Mouse (Mus musculus) spleen, adult 2 months (tissue): ENCODE measurements around the gene Stox2. TPM values are rescaled to one million over a fixed set of nuclear protein-coding genes. Genes with fewer than 3 reads are reported as not detected.

ENCODE experiments used
- DNase-seq, 2 experiments: peaks; one replicate each; pipeline versions ENCODE4 v3.0.0 to v3.0.0-alpha.2; 2012 to 2021; ENCODE audit warnings: low spot score in 2 of 2, low read depth in 1 of 2
- H3K27ac ChIP-seq: fragments of 200-500 bp; 2 replicates; pipeline ENCODE4 v1.5.1; 2012; ENCODE audit warnings: low read length, inconsistent platforms; ENCODE audit not compliant: insufficient read depth
- H3K27me3 ChIP-seq: fragments of 200-500 bp; 2 replicates; pipeline ENCODE4 v1.6.1; 2012; ENCODE audit warnings: mild to moderate bottlenecking, moderate library complexity, low read length, inconsistent platforms; ENCODE audit not compliant: control insufficient read depth, insufficient read depth
- H3K36me3 ChIP-seq: fragments of 200-500 bp; 2 replicates; pipeline ENCODE4 v1.6.1; 2012; ENCODE audit warnings: mild to moderate bottlenecking, low read length, inconsistent platforms; ENCODE audit not compliant: control insufficient read depth, insufficient read depth
- H3K4me1 ChIP-seq: fragments of 200-500 bp; 2 replicates; pipeline ENCODE4 v1.6.1; 2011; ENCODE audit warnings: inconsistent platforms; ENCODE audit not compliant: control insufficient read depth, insufficient read depth, insufficient read length
- H3K4me3 ChIP-seq: fragments of 200-500 bp; 2 replicates; pipeline ENCODE4 v1.5.1; 2011; ENCODE audit warnings: mild to moderate bottlenecking, inconsistent platforms; ENCODE audit not compliant: insufficient read depth, insufficient read length; ENCODE audit errors: extremely low read depth
- CTCF ChIP-seq: fragments of 200-500 bp; IDR thresholded peaks from 2 replicates; pipeline ENCODE4 v1.5.1; 2011; ENCODE audit warnings: mild to moderate bottlenecking, inconsistent platforms; ENCODE audit not compliant: insufficient read depth, insufficient read length, insufficient replicate concordance; ENCODE audit errors: extremely low read depth
- POLR2A ChIP-seq: fragments of 200-500 bp; IDR thresholded peaks from 2 replicates; pipeline ENCODE4 v1.6.1; 2011; ENCODE audit warnings: low read depth, low read length, inconsistent platforms
- WGBS: fragments of 180-500 bp; shearing (Covaris S2); methylation state at CpG from one replicate; pipeline ENCODE4 v1.1.7; 2018; 5-methylcytosine and 5-hydroxymethylcytosine counted together
- polyA plus RNA-seq: library from polyadenylated mRNA; depleted of rRNA; stranded (reverse); fragments of >200 nt; gene quantifications from 2 replicates; pipeline ENCODE4 v1.2.3, GENCODE M21; 2012

Stox2 gene
- polyA plus RNA-seq, 1 experiment: 0.50 TPM

- peaks cover 20% of the 10 kb centered on the region for H3K27me3 ChIP-seq
- H3K4me1 ChIP-seq: peaks cover 7% of the 10 kb centered on the region
- H3K36me3 ChIP-seq: no peaks in the 10 kb centered on the region
- DNase-seq: no peak
- WGBS: 1% methylated on average over 76 of the region's 78 CpGs
- H3K27ac ChIP-seq: no peak overlapping the region
- H3K4me3 ChIP-seq: peak overlapping the region; percentile 36; the same call in 1 of the 2 replicates
- TF ChIP-seq POLR2A (no peak), CTCF (no peak)
These were observed 157.9 kb downstream of the Stox2 start for GRCm38 (mm10) chr8:47288131-47288865.

DNA sequence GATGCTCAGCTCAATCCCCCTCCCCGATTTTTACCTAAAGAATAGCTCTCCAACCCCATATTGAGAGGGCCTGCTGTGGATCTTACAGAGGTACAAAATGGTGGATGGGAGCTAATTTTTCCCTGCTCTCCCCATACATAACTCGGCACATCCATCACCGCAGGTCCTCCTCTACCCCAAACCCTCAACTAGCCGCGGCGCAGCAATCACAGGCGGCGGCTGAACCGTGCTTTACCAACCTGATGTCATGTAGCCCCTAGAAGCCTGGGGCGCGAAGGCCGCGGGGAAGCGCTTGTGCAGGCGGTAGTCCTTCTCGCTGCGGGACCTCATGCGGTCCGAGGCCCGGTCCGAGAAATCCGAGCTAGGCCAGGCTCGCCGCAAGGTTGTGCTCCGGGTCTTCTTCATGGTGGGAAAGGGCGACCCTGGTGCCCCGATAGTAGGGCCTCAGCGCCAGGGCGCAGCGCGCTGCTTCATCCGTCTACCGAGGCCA, 158.5 kb downstream of the Stox2 start:
- H3K4me3 ChIP-seq: no peak overlapping the region
- no peak for TF ChIP-seq POLR2A
- TF ChIP-seq CTCF: no peak
- H3K4me1 ChIP-seq: peaks cover 7% of the 10 kb centered on the region
- H3K36me3 ChIP-seq: no peaks in the 10 kb centered on the region
- 4% methylated on average over 33 of the region's 33 CpGs for WGBS
- no peak overlapping the region for H3K27ac ChIP-seq
- DNase-seq: no peak
- H3K27me3 ChIP-seq: peaks cover 20% of the 10 kb centered on the region

DNA sequence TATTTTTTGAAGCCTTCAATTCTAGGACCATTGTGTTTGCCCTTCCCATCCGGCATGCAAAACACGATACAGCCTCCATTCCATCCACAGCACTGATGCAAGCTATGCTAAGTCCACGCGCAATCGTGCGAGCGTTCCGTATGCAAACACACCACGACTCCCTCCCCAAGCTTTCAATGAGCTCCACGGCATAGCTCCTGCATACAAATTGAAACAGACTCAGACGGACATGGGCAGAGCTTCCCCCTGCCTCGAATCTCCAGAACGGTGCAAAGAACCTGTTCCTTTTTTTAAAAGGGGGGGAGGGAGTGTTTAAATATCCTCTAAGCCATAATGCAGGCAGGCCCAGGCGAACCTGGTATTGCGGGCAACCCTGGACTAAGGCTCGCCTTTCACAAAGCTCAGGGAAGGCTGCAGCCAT, 159.0 kb downstream of the Stox2 start:
- H3K4me1 ChIP-seq: peaks cover 7% of the 10 kb centered on the region
- H3K4me3 ChIP-seq: no peak overlapping the region
- no peaks in the 10 kb centered on the region for H3K36me3 ChIP-seq
- no peak for TF ChIP-seq CTCF
- no peak for TF ChIP-seq POLR2A
- DNase-seq: no peak
- no peak overlapping the region for H3K27ac ChIP-seq
- H3K27me3 ChIP-seq: peaks cover 20% of the 10 kb centered on the region
- 22% methylated on average over 16 of the region's 16 CpGs for whole genome bisulfite sequencing

DNA sequence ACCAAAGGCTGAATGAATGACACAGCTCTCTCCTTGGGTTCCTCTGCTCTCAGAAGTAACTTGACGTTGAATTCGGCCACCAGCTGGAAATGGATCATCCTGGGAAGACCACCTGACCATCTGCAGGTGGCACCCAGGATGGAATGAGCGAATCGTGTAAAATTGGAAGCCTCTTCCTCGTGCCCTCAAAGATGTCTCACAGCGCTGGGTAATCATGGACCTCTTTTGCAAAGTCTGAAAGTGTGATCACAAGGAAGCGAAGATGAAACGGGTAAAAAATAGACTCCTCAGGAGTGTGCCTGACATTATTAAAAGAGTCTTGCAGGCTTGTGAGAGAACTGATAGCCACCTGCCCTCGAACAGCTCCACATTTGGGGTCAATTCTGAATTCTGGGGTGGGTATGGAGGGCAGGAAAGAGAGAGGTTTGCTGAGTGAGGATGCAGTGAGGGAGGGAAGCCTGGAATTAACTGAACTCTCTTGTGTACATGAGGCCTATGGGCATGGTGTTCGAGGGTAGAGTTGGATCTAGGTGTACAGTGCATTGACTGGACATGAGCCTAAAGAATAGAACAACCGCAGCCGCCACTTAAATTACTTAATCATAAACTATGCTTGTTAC, 160.0 kb downstream of the Stox2 start:
- no peaks in the 10 kb centered on the region for H3K36me3 ChIP-seq
- TF ChIP-seq POLR2A (no peak), CTCF (no peak)
- peaks cover 20% of the 10 kb centered on the region for H3K27me3 ChIP-seq
- DNase-seq: no peak
- H3K27ac ChIP-seq: no peak overlapping the region
- no peak overlapping the region for H3K4me3 ChIP-seq
- H3K4me1 ChIP-seq: peaks cover 7% of the 10 kb centered on the region
- 85% methylated on average over 12 of the region's 12 CpGs for WGBS

GRCm38 (mm10) chr8:47285435-47285834, 160.7 kb downstream of the Stox2 start:
- TF ChIP-seq CTCF: no peak
- no peak for TF ChIP-seq POLR2A
- WGBS: 80% methylated on average over 6 of the region's 6 CpGs
- no peak for DNase-seq
- Histone ChIP-seq H3K4me1 (peaks cover 7% of the 10 kb centered on the region), H3K27ac (no peak overlapping the region), H3K27me3 (peaks cover 20% of the 10 kb centered on the region), H3K36me3 (no peaks in the 10 kb centered on the region), H3K4me3 (no peak overlapping the region)

DNA sequence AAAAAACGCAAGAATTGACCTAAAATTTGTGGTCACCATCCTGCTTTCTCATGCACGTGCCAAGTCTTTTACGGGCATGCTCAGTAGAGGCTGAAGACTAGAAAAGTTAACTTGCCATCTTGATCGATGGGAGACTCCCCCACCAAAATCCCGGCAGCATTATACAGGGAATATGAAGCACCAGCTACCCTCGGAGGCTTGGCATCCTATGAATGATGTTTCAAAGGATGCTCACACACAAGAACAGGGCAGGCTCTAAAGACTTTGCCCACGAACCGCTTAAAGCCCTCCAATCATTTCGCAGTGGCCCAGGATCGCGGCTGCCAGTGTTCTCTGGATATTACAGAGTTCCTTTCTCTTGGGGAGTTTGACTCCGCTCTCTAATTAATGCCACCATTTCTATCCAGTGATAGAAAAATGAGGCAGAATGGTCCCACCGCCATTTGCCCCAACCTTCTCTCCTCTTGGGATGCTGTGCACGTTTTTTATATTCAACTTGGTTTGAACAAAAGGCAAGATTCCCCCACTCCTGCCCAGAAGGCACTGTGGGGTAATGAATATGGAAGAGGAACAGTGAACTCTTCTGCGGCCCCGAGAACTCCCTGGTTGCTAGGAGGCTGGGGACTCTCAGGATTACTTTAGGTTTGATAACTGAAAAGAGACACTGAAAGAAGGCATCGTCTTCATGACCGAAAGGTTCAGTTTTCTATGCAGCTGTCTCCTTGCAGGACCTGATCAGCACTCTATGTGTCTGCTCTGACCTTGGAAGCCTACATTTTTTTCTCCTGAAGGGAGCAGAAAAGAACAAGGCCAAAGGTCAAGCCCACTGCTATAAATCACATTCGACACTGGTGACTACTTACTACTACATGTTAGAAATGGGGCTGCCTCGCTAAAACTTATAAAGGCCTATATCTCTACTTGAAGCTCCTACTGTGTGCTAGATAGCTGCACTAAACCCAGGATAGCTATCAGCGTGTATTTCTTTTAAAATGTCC, 161.5 kb downstream of the Stox2 start:
- Histone ChIP-seq H3K4me1 (peaks cover 7% of the 10 kb centered on the region), H3K27me3 (peaks cover 20% of the 10 kb centered on the region), H3K4me3 (no peak overlapping the region), H3K36me3 (no peaks in the 10 kb centered on the region), H3K27ac (no peak overlapping the region)
- WGBS: 90% methylated on average over 21 of the region's 21 CpGs
- no peak for DNase-seq
- no peak for TF ChIP-seq CTCF
- TF ChIP-seq POLR2A: no peak
